Mouse (Mus musculus) cerebellum, adult 2 months (tissue): ENCODE data around the gene Smarcd1.

Source experiments
- CTCF ChIP-seq: fragments of 200-500 bp; IDR thresholded peaks from 2 replicates; pipeline ENCODE4 v1.5.1; 2011; ENCODE audit warnings: low read depth, mild to moderate bottlenecking, control low read depth, low read length, moderate library complexity, borderline replicate concordance; ENCODE audit not compliant: insufficient read depth
- POLR2A ChIP-seq: fragments of 200-500 bp; IDR thresholded peaks from 2 replicates; pipeline ENCODE4 v1.6.1; 2011; ENCODE audit warnings: low read length, control low read depth, borderline replicate concordance; ENCODE audit not compliant: insufficient read depth

DNA sequence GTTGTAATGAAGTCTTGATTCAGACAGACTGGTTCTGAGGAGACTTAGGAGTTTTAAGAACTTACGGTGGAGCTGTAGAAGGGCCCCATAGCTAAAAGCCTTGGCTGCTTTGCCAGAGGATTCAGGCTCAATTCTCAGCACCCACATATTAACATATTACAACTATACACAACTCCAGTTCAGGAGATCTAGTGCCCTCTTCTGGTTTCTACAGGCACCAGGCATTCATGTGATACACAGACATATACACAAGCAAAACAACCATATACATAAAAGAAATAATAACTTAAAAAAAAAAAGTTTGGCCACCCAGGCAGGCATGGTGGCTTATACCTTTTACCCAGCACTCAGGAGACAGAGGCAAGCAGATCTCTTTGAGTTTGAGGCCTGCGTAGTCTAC lies 34.4 kb upstream of the Smarcd1 start:
- TF ChIP-seq POLR2A (no peak), CTCF (no peak)
